Mouse (Mus musculus) ES-E14 (cell line): Measurements from ENCODE around the gene Dock2.

Experiments
- HCFC1 ChIP-seq: IDR thresholded peaks from 2 replicates; pipeline ENCODE4 v1.6.1; 2012; ENCODE audit warnings: low read length, inconsistent platforms, borderline replicate concordance; ENCODE audit not compliant: insufficient read depth
- MAFK ChIP-seq: IDR thresholded peaks from 2 replicates; pipeline ENCODE4 v1.6.1; 2014; ENCODE audit warnings: mild to moderate bottlenecking, low read depth, low read length, inconsistent platforms; ENCODE audit not compliant: insufficient read depth
- ZC3H11A ChIP-seq: IDR thresholded peaks from 2 replicates; pipeline ENCODE4 v1.6.1; 2012; ENCODE audit warnings: low read depth, mild to moderate bottlenecking, inconsistent platforms, low read length, borderline replicate concordance

- TF ChIP-seq HCFC1 = no peak
- no peak for TF ChIP-seq ZC3H11A
- TF ChIP-seq MAFK = no peak
These were observed 386.0 kb downstream of the Dock2 start for GRCm38 (mm10) chr11:34397661-34398060.
